ENCODE assay signal across 8 mouse cellular contexts in the genomic region with DNA sequence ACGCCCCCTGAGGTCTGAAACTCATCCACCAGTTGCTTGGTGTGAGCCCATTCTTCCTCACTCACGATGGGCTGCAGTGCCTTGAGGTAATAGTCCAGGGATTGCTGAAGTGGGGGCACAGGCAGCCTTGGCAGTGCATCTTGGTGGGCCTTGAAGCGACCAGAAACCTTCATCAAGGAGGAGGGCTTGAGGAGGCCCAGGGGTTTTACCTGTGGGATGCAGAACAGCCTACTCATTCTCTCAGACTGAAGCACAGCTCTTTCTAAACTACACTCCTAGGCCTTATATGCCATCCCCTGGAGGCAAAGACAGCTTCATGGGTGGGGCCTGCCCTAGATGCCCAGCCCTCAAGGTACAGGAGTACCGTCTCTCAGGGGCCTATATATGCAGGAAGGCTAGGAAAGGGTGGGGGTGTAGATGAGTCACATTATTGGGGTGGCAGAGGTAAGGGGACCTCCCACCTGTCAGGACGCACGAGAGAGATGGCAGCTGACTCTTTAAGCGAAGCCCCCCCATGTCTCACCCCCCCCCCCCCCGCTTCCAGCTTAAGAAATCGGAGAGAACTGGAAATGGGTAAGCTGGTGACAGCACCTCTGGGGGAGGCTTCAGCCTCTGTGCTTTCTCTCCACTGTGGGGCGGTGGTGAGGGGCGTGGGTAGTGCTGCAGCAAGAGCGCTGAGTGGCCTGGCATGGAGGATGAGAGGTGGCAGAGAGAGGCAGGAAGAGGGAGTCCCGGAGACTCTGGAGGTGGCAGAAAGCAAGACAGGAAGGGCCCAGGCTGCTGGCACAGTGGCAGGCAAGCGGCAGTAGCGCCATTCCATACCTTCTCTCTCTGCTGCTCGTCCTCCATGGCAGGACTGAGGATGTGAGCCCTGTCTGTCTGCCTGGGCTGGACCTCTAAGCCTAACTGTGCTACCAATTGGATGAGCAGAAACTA. TPM values are rescaled to one million over a fixed set of nuclear protein-coding genes. Genes with fewer than 3 reads are reported as not detected.
DNase-seq lines count a peak whose midpoint lies in the region; ATAC-seq and TF ChIP-seq lines count a peak whose summit lies in the region.

No protein-coding gene starts in this region.

- H3K4me2 ChIP-seq in forebrain, embryonic 12.5 days, result no peak overlapping the region
- no peak overlapping the region for H3K4me2 ChIP-seq in forebrain, embryonic 14.5 days (ENCODE audit: low read length)
- H3K4me2 ChIP-seq in intestine, embryonic 15.5 days (replicated peaks), result no peak overlapping the region

- no peaks in the 10 kb centered on the region for H3K9me3 ChIP-seq in forebrain, embryonic 12.5 days
- no peaks in the 10 kb centered on the region for H3K9me3 ChIP-seq in forebrain, embryonic 14.5 days (replicated peaks; ENCODE audit: control insufficient read depth, low read length)
- no peaks in the 10 kb centered on the region for H3K9me3 ChIP-seq in intestine, embryonic 15.5 days

- no peak for DNase-seq in forebrain, embryonic 14.5 days (ENCODE audit: low spot score)
- no peak for DNase-seq in liver, adult 2 months (ENCODE audit: extremely low read depth, low read depth, low spot score)
- no peak for DNase-seq in liver
- peak; percentile 61 to 82 for DNase-seq in left cerebral cortex, adult 8-10 months (ENCODE audit: low spot score in 2 of 2)
- peak; percentile 62 to 63 for DNase-seq in right cerebral cortex, postnatal 10 days (ENCODE audit: low spot score in 2 of 2)
- DNase-seq in spleen, postnatal 10 days (ENCODE audit: low spot score in 2 of 2), result no peak

- peaks cover 24% of the 10 kb centered on the region; the same call in 1 of the 2 replicates for H3K79me2 ChIP-seq in liver, adult 2 months (ENCODE audit: control insufficient read depth, insufficient read depth, low read length)

- H3K27me3 ChIP-seq in forebrain, embryonic 12.5 days, result no peaks in the 10 kb centered on the region
- no peaks in the 10 kb centered on the region for H3K27me3 ChIP-seq in forebrain, embryonic 14.5 days (replicated peaks; ENCODE audit: control insufficient read depth, insufficient read depth, low read length)
- H3K27me3 ChIP-seq in liver, adult 2 months (ENCODE audit: control insufficient read depth, insufficient read depth, low read length), result no peaks in the 10 kb centered on the region
- H3K27me3 ChIP-seq in intestine, embryonic 15.5 days (replicated peaks), result no peaks in the 10 kb centered on the region

- peaks cover 31% of the 10 kb centered on the region for H3K4me1 ChIP-seq in forebrain, embryonic 12.5 days
- H3K4me1 ChIP-seq in forebrain, embryonic 14.5 days (ENCODE audit: control insufficient read depth, insufficient read depth, low read length), result peaks cover 4% of the 10 kb centered on the region; the same call in 1 of the 2 replicates
- H3K4me1 ChIP-seq in liver, adult 2 months (ENCODE audit: control insufficient read depth, insufficient read depth, low read length), result peaks cover 34% of the 10 kb centered on the region
- peaks cover 17% of the 10 kb centered on the region for H3K4me1 ChIP-seq in intestine, embryonic 15.5 days (replicated peaks)

- 0 out of 2 replicates have a peak overlapping the region, but pooled peaks have one; percentile 29 for H3K9ac ChIP-seq in forebrain, embryonic 12.5 days
- no peak overlapping the region; the same call in 1 of the 2 replicates for H3K9ac ChIP-seq in forebrain, embryonic 14.5 days (ENCODE audit: low read length)
- H3K9ac ChIP-seq in liver, adult 2 months (ENCODE audit: low read depth, low read length), result peak overlapping the region; percentile 48
- H3K9ac ChIP-seq in intestine, embryonic 15.5 days, result no peak overlapping the region

- H3K4me3 ChIP-seq in forebrain, embryonic 12.5 days (replicated peaks), result no peak overlapping the region
- no peak overlapping the region for H3K4me3 ChIP-seq in forebrain, embryonic 14.5 days (ENCODE audit: low read depth, low read length)
- peak overlapping the region; percentile 27; the same call in 1 of the 2 replicates for H3K4me3 ChIP-seq in liver, adult 2 months (ENCODE audit: insufficient read depth, low read depth, low read length)
- H3K4me3 ChIP-seq in intestine, embryonic 15.5 days (replicated peaks), result no peak overlapping the region

- no peak overlapping the region for H3K27ac ChIP-seq in forebrain, embryonic 12.5 days
- no peak overlapping the region for H3K27ac ChIP-seq in forebrain, embryonic 14.5 days (ENCODE audit: low read depth, low read length)
- H3K27ac ChIP-seq in liver, adult 2 months (replicated peaks; ENCODE audit: insufficient read depth, low read depth, low read length), result peak overlapping the region; percentile 50
- H3K27ac ChIP-seq in intestine, embryonic 15.5 days, result no peak overlapping the region

- no peak for TF ChIP-seq CTCF in liver, adult 2 months (IDR thresholded peaks at IDR 0.05; ENCODE audit: low read depth, low read length)

- 79% methylated on average over 16 of the region's 16 CpGs for WGBS in forebrain, embryonic 12.5 days
- WGBS in forebrain, embryonic 14.5 days, result 74% methylated on average over 16 of the region's 16 CpGs
- 73% methylated on average over 16 of the region's 16 CpGs for WGBS in liver, adult 2 months
- 78% methylated on average over 16 of the region's 16 CpGs for WGBS in intestine, embryonic 15.5 days

- no peak for TF ChIP-seq POLR2A in liver, adult 2 months (IDR thresholded peaks at IDR 0.05; ENCODE audit: extremely low read depth, insufficient read depth, low read length)

- ATAC-seq in forebrain, embryonic 12.5 days (ENCODE audit: low FRiP score), result no peak
- no peak for ATAC-seq in forebrain, embryonic 14.5 days
- no peak for ATAC-seq in intestine, embryonic 15.5 days

- H3K36me3 ChIP-seq in forebrain, embryonic 12.5 days (replicated peaks), result peaks cover 21% of the 10 kb centered on the region
- peaks cover 27% of the 10 kb centered on the region for H3K36me3 ChIP-seq in forebrain, embryonic 14.5 days (ENCODE audit: control insufficient read depth, insufficient read depth, low read length)
- H3K36me3 ChIP-seq in liver, adult 2 months (ENCODE audit: control insufficient read depth, insufficient read depth, low read length), result peaks cover 2% of the 10 kb centered on the region; the same call in 1 of the 2 replicates
- no peaks in the 10 kb centered on the region for H3K36me3 ChIP-seq in intestine, embryonic 15.5 days

RNA-seq across cellular contexts. Expression of a gene that starts 2.3 kb away (rescaled TPM):
- polyA plus RNA-seq in forebrain, embryonic 12.5 days (2016; fragmentation: Nextera tagmentation; extraction: Ambion mirVana), result 22.5 and 23.0 TPM in 2 replicates
- 26.8 and 31.9 TPM in 2 replicates for polyA plus RNA-seq in forebrain, embryonic 14.5 days (2014; fragmentation: Nextera tagmentation; extraction: Ambion mirVana)
- total RNA-seq in liver, adult 2 months (2014; rRNA removed), result 9.2 and 24.3 TPM in 2 replicates
- polyA plus RNA-seq in liver, adult 2 months (2012; rRNA removed), result 65.2 and 92.6 TPM in 2 replicates
- 10 to 100 TPM; 52.0 to 65.8 (median 62.6) TPM for total RNA-seq in left cerebral cortex, adult 8-10 months (2022)
- polyA plus RNA-seq in intestine, embryonic 15.5 days (2015; fragmentation: Nextera tagmentation; extraction: Ambion mirVana), result 19.6 and 19.8 TPM in 2 replicates

RNA-seq across cellular contexts. Expression of a gene that starts 2.5 kb away (rescaled TPM):
- polyA plus RNA-seq in forebrain, embryonic 12.5 days (2016; fragmentation: Nextera tagmentation; extraction: Ambion mirVana), result 131 and 144 TPM in 2 replicates
- 66.6 and 88.4 TPM in 2 replicates for polyA plus RNA-seq in forebrain, embryonic 14.5 days (2014; fragmentation: Nextera tagmentation; extraction: Ambion mirVana)
- total RNA-seq in liver, adult 2 months (2014; rRNA removed), result 18.3 and 25.1 TPM in 2 replicates
- polyA plus RNA-seq in liver, adult 2 months (2012; rRNA removed), result 48.9 and 54.3 TPM in 2 replicates
- total RNA-seq in left cerebral cortex, adult 8-10 months (2022), result 100 to 1,000 TPM; 174 to 191 (median 186) TPM
- polyA plus RNA-seq in intestine, embryonic 15.5 days (2015; fragmentation: Nextera tagmentation; extraction: Ambion mirVana), result 117 and 120 TPM in 2 replicates

RNA-seq across cellular contexts. Expression of a gene that starts 21.3 kb away (rescaled TPM):
- polyA plus RNA-seq in forebrain, embryonic 12.5 days (2016; fragmentation: Nextera tagmentation; extraction: Ambion mirVana), result 51.4 and 52.3 TPM in 2 replicates
- polyA plus RNA-seq in forebrain, embryonic 14.5 days (2014; fragmentation: Nextera tagmentation; extraction: Ambion mirVana), result 48.1 and 57.8 TPM in 2 replicates
- total RNA-seq in liver, adult 2 months (2014; rRNA removed), result 8.9 and 11.2 TPM in 2 replicates
- polyA plus RNA-seq in liver, adult 2 months (2012; rRNA removed), result 44.8 and 47.3 TPM in 2 replicates
- total RNA-seq in left cerebral cortex, adult 8-10 months (2022), result 10 to 100 TPM; 22.2 to 30.1 (median 27.3) TPM
- 44.5 and 50.9 TPM in 2 replicates for polyA plus RNA-seq in intestine, embryonic 15.5 days (2015; fragmentation: Nextera tagmentation; extraction: Ambion mirVana)

RNA-seq across cellular contexts. Expression of a gene that starts 49.3 kb away (rescaled TPM):
- 24.4 and 25.2 TPM in 2 replicates for polyA plus RNA-seq in forebrain, embryonic 12.5 days (2016; fragmentation: Nextera tagmentation; extraction: Ambion mirVana)
- polyA plus RNA-seq in forebrain, embryonic 14.5 days (2014; fragmentation: Nextera tagmentation; extraction: Ambion mirVana), result 18.7 and 23.7 TPM in 2 replicates
- total RNA-seq in liver, adult 2 months (2014; rRNA removed), result 30.7 and 37.2 TPM in 2 replicates
- polyA plus RNA-seq in liver, adult 2 months (2012; rRNA removed), result 46.5 and 52.2 TPM in 2 replicates
- 100 to 1,000 TPM; 106 to 121 (median 108) TPM for total RNA-seq in left cerebral cortex, adult 8-10 months (2022)
- polyA plus RNA-seq in intestine, embryonic 15.5 days (2015; fragmentation: Nextera tagmentation; extraction: Ambion mirVana), result 20.9 and 24.1 TPM in 2 replicates

RNA-seq across cellular contexts. Expression of a gene that starts 54.2 kb away (rescaled TPM):
- 99.8 and 110 TPM in 2 replicates for polyA plus RNA-seq in forebrain, embryonic 12.5 days (2016; fragmentation: Nextera tagmentation; extraction: Ambion mirVana)
- polyA plus RNA-seq in forebrain, embryonic 14.5 days (2014; fragmentation: Nextera tagmentation; extraction: Ambion mirVana), result 106 and 123 TPM in 2 replicates
- 23.3 and 23.5 TPM in 2 replicates for total RNA-seq in liver, adult 2 months (2014; rRNA removed)
- polyA plus RNA-seq in liver, adult 2 months (2012; rRNA removed), result 50.0 and 62.0 TPM in 2 replicates
- 100 to 1,000 TPM; 279 to 301 (median 286) TPM for total RNA-seq in left cerebral cortex, adult 8-10 months (2022)
- 68.4 and 69.4 TPM in 2 replicates for polyA plus RNA-seq in intestine, embryonic 15.5 days (2015; fragmentation: Nextera tagmentation; extraction: Ambion mirVana)

Comparison
In these comparisons a context has a peak if more than half of its experiments do, and no peak if none do; other contexts are left out.
1. H3K9ac ChIP-seq: peak in forebrain, embryonic 12.5 days (single experiment) and liver, adult 2 months (single experiment); none in forebrain, embryonic 14.5 days (single experiment) and intestine, embryonic 15.5 days (single experiment).
2. DNase-seq: peak in left cerebral cortex, adult 8-10 months (2 of 2) and right cerebral cortex, postnatal 10 days (2 of 2); none in forebrain, embryonic 14.5 days (single experiment), liver, adult 2 months (single experiment), liver (single experiment) and spleen, postnatal 10 days (0 of 2).